Mouse (Mus musculus) neural tube, embryonic 11.5 days (tissue): ENCODE measurements around the gene Wbp1. TPM values are rescaled to one million over a fixed set of nuclear protein-coding genes. Genes with fewer than 3 reads are reported as not detected.

Experiments
- ATAC-seq: fragments of 200-750 bp; cut with Nextera tagmentation; 2 replicates; pipeline ENCODE4 v1.8.0; 2017; ENCODE audit warnings: moderate number of reproducible peaks, mild to moderate bottlenecking, moderate TSS enrichment, moderate library complexity; ENCODE audit not compliant: insufficient read depth, low FRiP score, low TSS enrichment
- DNase-seq: peaks from one replicate; pipeline ENCODE4 v3.0.0-alpha.2; 2015; ENCODE audit warnings: low spot score
- H3K27ac ChIP-seq: fragments of 300-500 bp; sonication (generic); 2 replicates; pipeline ENCODE4 v1.5.1; 2014; ENCODE audit warnings: low read depth, mild to moderate bottlenecking, low read length
- H3K27me3 ChIP-seq: fragments of 300-500 bp; sonication (generic); 2 replicates; pipeline ENCODE4 v1.6.1; 2014; ENCODE audit warnings: mild to moderate bottlenecking, low read length, mixed read lengths; ENCODE audit not compliant: control insufficient read depth, insufficient read depth
- H3K36me3 ChIP-seq: fragments of 300-500 bp; sonication (generic); 2 replicates; pipeline ENCODE4 v1.6.1; 2014; ENCODE audit warnings: mild to moderate bottlenecking, low read length, moderate library complexity, mixed read lengths; ENCODE audit not compliant: control insufficient read depth, insufficient read depth
- H3K4me1 ChIP-seq: fragments of 300-500 bp; sonication (generic); 2 replicates; pipeline ENCODE4 v1.6.1; 2014; ENCODE audit warnings: low read length, mixed read lengths; ENCODE audit not compliant: control insufficient read depth, insufficient read depth
- H3K4me2 ChIP-seq: fragments of 300-500 bp; sonication (generic); 2 replicates; pipeline ENCODE4 v1.6.1; 2014; ENCODE audit warnings: low read depth, mild to moderate bottlenecking, moderate library complexity
- H3K4me3 ChIP-seq: fragments of 300-500 bp; sonication (generic); 2 replicates; pipeline ENCODE4 v1.5.1; 2014; ENCODE audit warnings: low read depth, low read length
- H3K9ac ChIP-seq: fragments of 300-500 bp; sonication (generic); 2 replicates; pipeline ENCODE4 v1.6.1; 2014; ENCODE audit warnings: mild to moderate bottlenecking, low read length
- H3K9me3 ChIP-seq: fragments of 300-500 bp; sonication (generic); 2 replicates; pipeline ENCODE4 v1.6.1; 2016; ENCODE audit warnings: low read length; ENCODE audit not compliant: control insufficient read depth
- whole genome bisulfite sequencing: fragments of 180-500 bp; shearing (Covaris S2); extraction: QIAGEN DNeasy Blood & Tissue Kit; methylation state at CpG from one replicate; pipeline ENCODE4 v1.1.7; 2014; 5-methylcytosine and 5-hydroxymethylcytosine counted together
- polyA plus RNA-seq: library from polyadenylated mRNA; unstranded; fragments of >200 nt; fragmentation: Nextera tagmentation; extraction: Ambion mirVana; gene quantifications from 2 replicates; pipeline ENCODE4 v1.2.1, GENCODE M21; 2014

Wbp1 gene
- polyA plus RNA-seq, 1 experiment from 2014 or later, result 169 TPM

GRCm38 (mm10) chr6:83125331-83125730 is 4.0 kb upstream of the Wbp1 start, which contains the start of gene Ino80b:
Gene Ino80b, minus strand, starts transcription at chr6:83125431.
- no peaks in the 10 kb centered on the region for H3K27me3 ChIP-seq
- H3K27ac ChIP-seq, result 0 out of 2 replicates have a peak within 1 kb of the TSS, but pooled peaks have one; percentile 34
- DNase-seq (no peak), ATAC-seq (no peak)
- 21% methylated on average over 5 of the region's 5 CpGs for WGBS
- H3K36me3 ChIP-seq, result no peaks in the 10 kb centered on the region
- H3K4me2 ChIP-seq, result peak within 1 kb of the TSS; percentile 82
- peak within 1 kb of the TSS; percentile 80 for H3K9ac ChIP-seq
- H3K4me1 ChIP-seq, result peaks cover 15% of the 10 kb centered on the region
- no peaks in the 10 kb centered on the region for H3K9me3 ChIP-seq
- H3K4me3 ChIP-seq, result peak within 1 kb of the TSS; percentile 67

DNA sequence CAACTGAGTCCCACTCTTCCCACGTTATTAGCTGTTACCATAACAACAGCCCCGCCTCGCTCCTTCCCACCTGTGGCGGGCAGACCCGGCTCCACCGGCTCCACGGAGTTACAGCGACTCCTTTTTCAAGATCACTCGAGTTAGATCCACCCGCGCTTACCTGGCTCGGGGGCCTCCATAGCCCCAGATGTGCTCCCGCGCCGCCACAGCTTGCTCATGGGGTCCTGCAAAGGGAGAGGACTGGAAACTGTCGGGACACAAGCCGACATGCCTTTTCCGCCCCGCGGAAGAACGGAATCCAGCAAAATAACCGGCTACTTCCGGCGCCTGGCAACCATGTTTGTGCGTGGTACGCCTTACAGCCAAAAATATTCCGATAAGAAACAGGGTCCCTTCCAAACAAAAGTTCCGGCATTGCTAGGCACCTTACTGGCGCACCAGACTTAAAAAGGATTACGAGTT is 3.5 kb upstream of the Wbp1 start:
- Histone ChIP-seq H3K9me3 (no peaks in the 10 kb centered on the region), H3K27me3 (no peaks in the 10 kb centered on the region), H3K4me1 (peaks cover 17% of the 10 kb centered on the region), H3K36me3 (no peaks in the 10 kb centered on the region), H3K27ac (0 out of 2 replicates have a peak overlapping the region, but pooled peaks have one; percentile 34), H3K9ac (peak overlapping the region; percentile 80), H3K4me3 (peak overlapping the region; percentile 67), H3K4me2 (peak overlapping the region; percentile 82)
- under 1% methylated on average over 30 of the region's 30 CpGs for WGBS
- ATAC-seq (no peak), DNase-seq (peak; percentile 89)

DNA sequence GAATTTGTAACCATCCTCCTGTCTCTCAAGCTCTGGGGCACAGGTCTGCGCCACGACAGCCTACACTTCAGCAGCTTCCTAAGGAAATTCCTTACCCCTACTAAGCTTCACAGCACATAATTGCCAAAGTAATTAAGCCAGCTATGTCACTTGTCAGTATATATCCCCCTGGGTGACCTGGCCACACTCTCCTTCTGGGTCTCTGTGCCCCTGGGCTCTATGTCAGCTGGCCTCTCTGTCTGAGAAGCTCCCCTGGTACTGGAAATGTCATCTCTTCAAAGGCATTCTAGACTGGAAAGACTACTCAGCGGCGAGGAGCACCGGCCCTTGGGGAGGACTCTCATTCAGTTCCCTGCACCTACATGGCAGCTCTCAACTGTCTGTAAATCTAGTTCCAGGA is 1.6 kb upstream of the Wbp1 start:
- 77% methylated on average over 5 of the region's 5 CpGs for WGBS
- Histone ChIP-seq H3K27ac (no peak overlapping the region), H3K27me3 (no peaks in the 10 kb centered on the region), H3K4me1 (peaks cover 28% of the 10 kb centered on the region), H3K36me3 (peaks cover 5% of the 10 kb centered on the region), H3K9me3 (no peaks in the 10 kb centered on the region), H3K9ac (no peak overlapping the region; the same call in 1 of the 2 replicates), H3K4me2 (peak overlapping the region; percentile 93), H3K4me3 (peak overlapping the region; percentile 81)
- ATAC-seq, result no peak
- no peak for DNase-seq

GRCm38 (mm10) chr6:83121863-83122710 is 728 bp upstream of the Wbp1 start:
- no peak for DNase-seq
- Histone ChIP-seq H3K36me3 (peaks cover 9% of the 10 kb centered on the region), H3K27ac (peak overlapping the region; percentile 99), H3K9ac (peak overlapping the region; percentile 96), H3K4me2 (peak overlapping the region; percentile 93), H3K27me3 (no peaks in the 10 kb centered on the region), H3K4me3 (peak overlapping the region; percentile 81), H3K4me1 (peaks cover 28% of the 10 kb centered on the region), H3K9me3 (no peaks in the 10 kb centered on the region)
- no peak; the same call in 1 of the 2 replicates for ATAC-seq
- WGBS, result 1% methylated on average over 51 of the region's 52 CpGs

DNA sequence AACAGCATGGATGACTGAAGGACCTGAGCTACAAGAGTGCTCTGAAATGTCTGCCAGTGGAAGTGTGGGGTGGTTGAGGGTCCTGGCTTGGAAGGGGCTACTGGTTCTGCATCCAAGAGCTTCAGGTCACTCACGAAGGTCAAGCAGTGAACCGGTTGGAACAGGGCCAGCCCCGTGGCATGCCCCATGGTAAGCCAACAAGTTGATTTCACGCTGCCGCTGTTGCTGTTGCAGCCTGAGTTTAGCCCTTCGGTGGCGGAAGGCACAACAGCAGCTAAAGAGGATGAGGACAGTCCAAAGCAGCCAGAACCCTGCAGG is 1.7 kb downstream of the Wbp1 start:
- ATAC-seq (no peak), DNase-seq (no peak)
- no peaks in the 10 kb centered on the region for H3K27me3 ChIP-seq
- peak overlapping the region; percentile 14; the same call in 1 of the 2 replicates for H3K9ac ChIP-seq
- peaks cover 39% of the 10 kb centered on the region for H3K4me1 ChIP-seq
- 91% methylated on average over 7 of the region's 7 CpGs for WGBS
- H3K9me3 ChIP-seq, result no peaks in the 10 kb centered on the region
- H3K27ac ChIP-seq, result no peak overlapping the region
- peaks cover 9% of the 10 kb centered on the region for H3K36me3 ChIP-seq
- H3K4me3 ChIP-seq, result peak overlapping the region; percentile 81; the same call in 1 of the 2 replicates
- peak overlapping the region; percentile 77 for H3K4me2 ChIP-seq

DNA sequence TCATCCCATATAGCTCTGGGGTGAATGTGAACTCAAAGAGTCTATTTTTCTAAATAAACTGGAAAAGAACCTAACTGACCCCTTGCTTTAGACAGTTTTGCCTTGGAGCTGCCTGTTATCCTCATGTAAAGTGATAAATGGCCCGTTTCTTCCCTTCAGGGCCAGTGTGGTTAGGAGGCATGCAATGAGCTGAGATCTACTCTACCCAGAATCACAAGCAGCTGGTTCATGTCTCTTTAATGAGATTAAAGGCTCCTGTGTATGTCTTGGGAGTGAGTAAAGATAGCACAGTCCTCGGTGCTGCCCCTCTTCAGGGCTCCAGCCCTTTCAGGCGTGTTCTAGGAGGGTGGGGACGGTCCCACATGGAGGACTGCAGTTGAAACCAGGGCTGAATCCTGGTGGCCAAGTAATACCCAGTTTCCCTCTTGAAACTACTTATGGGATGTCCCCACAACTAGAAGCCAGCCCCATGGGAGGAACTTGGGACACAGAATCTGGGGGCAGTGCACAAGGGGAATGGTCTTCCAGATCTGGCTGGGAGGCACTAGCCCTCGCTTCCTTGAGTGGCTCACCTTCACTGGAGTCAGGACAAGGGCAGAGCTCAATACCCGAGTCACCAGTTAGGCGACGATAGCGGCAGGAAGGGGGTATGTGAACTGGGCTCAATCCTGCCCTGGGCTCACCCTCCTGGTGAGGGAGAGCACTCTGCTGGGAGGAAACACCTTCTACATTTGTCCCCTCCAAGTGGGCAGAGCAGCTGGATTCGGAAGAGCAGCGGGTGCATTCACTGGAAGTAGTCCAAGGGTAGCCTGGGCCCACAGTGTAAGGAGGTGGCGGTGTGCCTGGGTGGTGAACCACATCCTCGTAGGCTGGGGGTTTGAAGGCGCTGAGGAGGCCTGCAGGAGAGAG is 2.3 kb downstream of the Wbp1 start:
- Histone ChIP-seq H3K27ac (no peak overlapping the region), H3K9me3 (no peaks in the 10 kb centered on the region), H3K36me3 (peaks cover 9% of the 10 kb centered on the region), H3K4me3 (no peak overlapping the region), H3K27me3 (no peaks in the 10 kb centered on the region), H3K4me2 (peak overlapping the region; percentile 77; the same call in 1 of the 2 replicates), H3K9ac (peak overlapping the region; percentile 14; the same call in 1 of the 2 replicates), H3K4me1 (peaks cover 33% of the 10 kb centered on the region)
- 87% methylated on average over 14 of the region's 14 CpGs for WGBS
- no peak for DNase-seq
- no peak for ATAC-seq

GRCm38 (mm10) chr6:83118369-83118768 is 3.0 kb downstream of the Wbp1 start:
- Histone ChIP-seq H3K4me3 (no peak overlapping the region), H3K4me2 (no peak overlapping the region), H3K36me3 (peaks cover 9% of the 10 kb centered on the region), H3K9me3 (no peaks in the 10 kb centered on the region), H3K27me3 (no peaks in the 10 kb centered on the region), H3K9ac (no peak overlapping the region), H3K4me1 (peaks cover 30% of the 10 kb centered on the region), H3K27ac (no peak overlapping the region)
- DNase-seq (no peak), ATAC-seq (no peak)
- WGBS, result 88% methylated on average over 11 of the region's 11 CpGs

- Histone ChIP-seq H3K36me3 (peaks cover 9% of the 10 kb centered on the region), H3K9me3 (no peaks in the 10 kb centered on the region), H3K4me2 (no peak overlapping the region), H3K27me3 (no peaks in the 10 kb centered on the region), H3K27ac (no peak overlapping the region), H3K4me1 (peaks cover 25% of the 10 kb centered on the region), H3K9ac (no peak overlapping the region; the same call in 1 of the 2 replicates), H3K4me3 (no peak overlapping the region)
- WGBS, result 94% methylated on average over 13 of the region's 13 CpGs
- DNase-seq, result no peak
- no peak for ATAC-seq
These were observed 3.7 kb downstream of the Wbp1 start for GRCm38 (mm10) chr6:83117616-83118015.
